Mouse (Mus musculus): Measurements from ENCODE around the gene Mvb12b.

GRCm38 (mm10) chr2:33727199-33727598 is 160.5 kb downstream of the Mvb12b start:
- no peak for TF ChIP-seq CTCF (IDR thresholded peaks at IDR 0.05; ENCODE audit: low read depth)
- no peak for TF ChIP-seq EP300 (IDR thresholded peaks at IDR 0.05; ENCODE audit: low read depth)
